Mouse (Mus musculus): ENCODE data around the gene Fam193b.

The Fam193b gene

DNA sequence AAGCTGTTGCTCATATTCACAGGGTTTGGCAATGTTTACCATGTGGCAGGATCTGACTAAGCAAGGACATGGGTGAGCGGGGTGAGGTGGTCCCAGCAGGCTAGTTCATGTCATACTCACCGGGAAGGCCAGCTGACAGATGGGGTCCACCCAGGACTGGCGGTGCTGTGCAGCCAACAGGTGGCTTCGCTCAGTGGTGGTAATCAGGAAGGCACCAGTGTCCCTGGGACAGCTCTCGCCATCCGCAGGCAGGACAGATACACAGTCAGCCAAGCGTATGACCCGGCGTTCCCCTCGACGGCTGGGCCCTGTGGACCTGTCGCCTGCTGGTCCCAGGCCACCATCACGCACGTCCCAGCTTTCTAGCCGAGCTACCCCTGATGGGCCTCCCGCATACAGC is 43.7 kb downstream of the Fam193b start:
- DNase-seq (ENCODE audit: low spot score) = no peak

DNA sequence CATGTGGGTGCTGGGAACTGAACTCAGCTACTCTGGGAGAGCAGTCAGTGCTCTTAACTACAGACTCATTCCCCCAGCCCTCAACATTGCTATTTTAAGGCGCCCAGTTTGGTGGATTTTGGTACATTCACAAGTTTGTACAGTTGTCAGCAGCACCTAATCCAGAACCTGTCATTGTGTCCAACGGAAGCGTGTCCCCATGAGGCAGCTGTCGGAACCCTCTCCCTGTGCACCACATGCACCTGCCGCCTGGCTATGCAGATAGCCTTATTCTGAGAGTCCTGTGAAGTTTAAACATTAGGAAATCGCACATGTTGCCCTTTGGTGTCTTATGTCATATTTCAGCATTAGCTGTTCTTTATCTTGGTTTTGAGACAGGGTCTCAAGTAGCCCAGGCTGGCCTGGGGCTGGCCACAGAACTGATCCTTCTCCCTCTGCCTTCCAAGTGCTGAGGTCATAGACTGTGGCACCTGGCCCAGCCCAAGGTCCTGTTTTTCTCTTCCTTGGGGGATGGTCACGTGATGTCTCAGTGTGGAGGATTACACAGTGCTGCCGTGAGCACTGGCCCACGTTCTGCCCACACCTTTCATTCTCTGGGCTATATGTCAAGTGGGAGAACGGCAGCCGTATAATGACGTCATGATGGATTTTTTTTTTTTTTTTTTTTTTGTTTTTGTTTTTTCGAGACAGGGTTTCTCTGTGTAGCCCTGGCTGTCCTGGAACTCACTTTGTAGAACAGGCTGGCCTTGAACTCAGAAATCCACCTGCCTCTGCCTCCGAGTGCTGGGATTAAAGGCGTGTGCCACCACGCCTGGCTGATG is 45.0 kb downstream of the Fam193b start:
- no peak for DNase-seq (ENCODE audit: low spot score)

GRCm38 (mm10) chr13:55523951-55524600 is 46.8 kb downstream of the Fam193b start:
- no peak for DNase-seq (ENCODE audit: low spot score)

DNA sequence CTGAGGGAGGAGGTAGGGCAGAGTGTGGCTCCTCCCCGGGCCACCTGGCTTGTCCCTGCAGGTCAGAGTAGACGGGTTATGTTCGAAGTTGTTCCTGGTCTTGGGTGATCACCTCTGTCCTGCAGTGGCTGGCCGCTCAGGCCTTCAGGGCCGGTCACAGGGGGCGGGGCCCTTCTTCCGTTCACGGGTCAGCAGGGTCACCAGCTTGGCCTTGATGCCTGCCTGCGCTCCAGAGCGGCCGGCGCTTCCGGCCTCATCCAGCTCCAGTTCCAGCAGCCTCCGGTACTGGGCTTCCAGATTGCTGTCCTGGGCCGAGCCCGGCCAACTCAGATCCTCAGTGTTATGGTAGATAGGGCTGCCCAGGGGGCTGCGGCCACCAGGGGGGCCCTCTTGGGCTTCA is 47.6 kb downstream of the Fam193b start:
- DNase-seq (ENCODE audit: low spot score) = no peak

GRCm38 (mm10) chr13:55522730-55523129 is 48.2 kb downstream of the Fam193b start:
- DNase-seq (ENCODE audit: low spot score) = no peak

- DNase-seq (ENCODE audit: low spot score) = no peak
Measured at GRCm38 (mm10) chr13:55519606-55520005, 51.3 kb downstream of the Fam193b start.

- DNase-seq (ENCODE audit: low spot score) = peak; percentile 83
Measured at GRCm38 (mm10) chr13:55516955-55517354, 54.0 kb downstream of the Fam193b start.

GRCm38 (mm10) chr13:55513828-55514227 is 57.1 kb downstream of the Fam193b start:
- DNase-seq (ENCODE audit: low spot score) = no peak

- DNase-seq (ENCODE audit: low spot score) = peak; percentile 82
Measured at GRCm38 (mm10) chr13:55513111-55513748, 57.7 kb downstream of the Fam193b start, which contains the start of gene Pdlim7. TSS of gene Pdlim7 (minus strand) at chr13:55513676.

DNA sequence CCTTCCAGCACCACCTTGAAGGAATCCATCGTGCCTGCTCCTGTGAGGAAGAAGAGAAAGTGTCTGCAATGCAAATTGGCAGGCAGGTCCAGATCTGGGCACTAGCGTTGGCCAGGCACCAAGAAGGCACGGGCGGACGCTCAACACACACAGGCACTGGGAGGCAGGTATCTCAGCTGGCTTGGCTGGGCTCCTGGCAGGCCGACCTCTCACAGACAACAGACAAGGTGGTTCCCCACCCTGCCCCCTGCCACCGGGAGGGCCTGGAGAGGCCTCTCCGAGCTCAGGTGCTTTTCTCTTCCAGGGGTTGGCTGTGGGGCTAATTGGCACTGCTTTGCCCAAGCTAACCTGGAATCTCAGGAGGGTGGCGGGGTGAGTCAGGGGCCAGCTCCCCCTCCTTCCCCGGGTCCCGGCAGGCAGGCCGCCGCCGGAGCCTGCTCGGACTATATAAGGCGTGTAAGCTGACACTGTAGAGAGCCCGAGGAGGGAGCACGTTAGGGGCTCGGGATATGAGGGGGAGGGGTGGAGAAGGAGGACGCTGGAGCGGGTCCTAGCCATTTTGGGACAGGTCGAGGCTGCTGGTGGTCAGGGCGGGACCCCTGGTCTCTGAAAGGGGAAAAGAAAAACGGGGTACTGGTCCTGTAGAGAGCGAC is 58.4 kb downstream of the Fam193b start:
- DNase-seq (ENCODE audit: low spot score) = no peak

DNA sequence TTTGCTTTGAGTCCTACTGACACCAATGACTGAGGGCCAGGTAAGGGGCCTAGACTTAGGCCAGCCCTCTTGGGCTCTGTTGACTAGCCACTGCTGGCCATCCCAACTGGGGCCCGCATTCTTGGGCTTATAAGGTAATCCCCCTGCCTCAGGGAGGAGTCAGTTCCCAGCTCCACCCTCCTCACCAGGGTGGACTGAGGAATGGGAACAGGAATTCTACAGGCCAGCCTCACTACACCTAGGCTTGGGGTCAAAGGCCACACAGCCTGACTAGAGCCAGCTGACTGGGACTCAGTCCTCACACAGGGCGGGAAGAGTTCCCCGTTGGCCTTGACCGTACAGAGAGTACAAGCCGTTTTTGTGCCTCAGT is 59.4 kb downstream of the Fam193b start:
- no peak for DNase-seq (ENCODE audit: low spot score)

GRCm38 (mm10) chr13:55510668-55511491 is 60.0 kb downstream of the Fam193b start:
- DNase-seq (ENCODE audit: low spot score) = no peak

DNA sequence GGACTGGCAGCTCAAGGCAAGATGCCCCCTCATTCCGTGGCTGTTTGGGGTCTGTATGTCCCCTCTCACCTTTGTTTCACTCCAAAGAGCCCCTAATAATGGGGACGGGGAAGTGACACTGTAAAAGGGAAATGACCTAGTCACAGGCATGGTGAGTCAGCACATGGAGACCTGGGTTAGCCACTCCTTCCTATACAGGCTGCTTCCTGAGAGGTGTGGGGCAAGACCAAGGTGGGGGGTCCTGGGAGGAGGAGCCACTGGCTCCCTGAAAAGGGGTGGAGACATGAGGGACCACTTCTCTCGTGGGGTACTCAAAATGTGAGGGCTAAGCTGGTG is 60.6 kb downstream of the Fam193b start:
- no peak for DNase-seq (ENCODE audit: low spot score)

GRCm38 (mm10) chr13:55508531-55508930 is 62.4 kb downstream of the Fam193b start:
- no peak for DNase-seq (ENCODE audit: low spot score)

- DNase-seq (ENCODE audit: low spot score) = no peak
Measured at GRCm38 (mm10) chr13:55507877-55508276, 63.0 kb downstream of the Fam193b start.

- no peak for DNase-seq (ENCODE audit: low spot score)
Measured at GRCm38 (mm10) chr13:55506697-55507096, 64.2 kb downstream of the Fam193b start.

DNA sequence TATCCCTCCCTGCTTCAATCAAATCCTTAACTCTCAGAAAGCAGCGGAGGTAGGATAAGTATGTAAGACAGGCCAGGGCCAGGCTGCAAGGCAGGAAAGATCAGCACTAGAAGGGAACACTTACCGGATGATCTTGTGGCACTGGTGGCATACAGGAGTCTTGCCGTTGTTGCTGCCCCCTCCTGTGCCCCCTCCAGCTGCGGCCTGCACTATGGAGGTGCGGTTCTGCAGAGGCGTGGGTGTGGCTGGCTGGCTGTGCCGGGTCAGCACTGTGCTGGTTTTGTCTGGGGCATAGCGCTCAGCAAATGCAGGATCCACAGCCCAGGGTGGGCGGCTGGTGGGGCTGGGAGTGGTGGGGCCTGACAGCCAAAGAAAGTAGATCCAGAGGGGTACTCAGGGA is 65.1 kb downstream of the Fam193b start:
- no peak for DNase-seq (ENCODE audit: low spot score)

GRCm38 (mm10) chr13:55504390-55504789 is 66.5 kb downstream of the Fam193b start:
- DNase-seq (ENCODE audit: low spot score) = no peak

- DNase-seq (ENCODE audit: low spot score) = no peak
Measured at GRCm38 (mm10) chr13:55502405-55502804, 68.5 kb downstream of the Fam193b start.

DNA sequence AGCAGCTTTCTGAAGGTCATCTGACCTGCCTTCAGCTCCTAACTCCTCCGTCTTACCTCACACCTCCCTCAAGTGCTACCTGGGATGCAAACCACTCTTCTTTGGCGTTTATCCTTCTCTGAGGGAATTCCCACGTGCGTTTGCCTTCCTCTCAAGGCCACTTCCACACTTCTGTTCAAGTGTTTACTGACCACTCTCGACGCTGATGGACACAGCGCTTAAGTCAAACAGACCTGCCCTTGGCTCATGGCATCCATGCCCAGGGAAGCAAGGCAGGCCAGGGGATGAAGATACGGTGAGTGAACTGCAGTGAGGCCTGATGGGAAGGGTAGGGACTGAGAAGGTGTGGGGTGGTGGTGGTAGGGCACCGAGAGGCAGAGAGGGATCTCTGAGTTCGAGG is 70.3 kb downstream of the Fam193b start:
- DNase-seq (ENCODE audit: low spot score) = no peak

- no peak for DNase-seq (ENCODE audit: low spot score)
Measured at GRCm38 (mm10) chr13:55498906-55499305, 72.0 kb downstream of the Fam193b start.

GRCm38 (mm10) chr13:55496661-55497060 is 74.3 kb downstream of the Fam193b start:
- no peak for DNase-seq (ENCODE audit: low spot score)

Measured in T-cell, adult 2 months (primary cell).